Mouse (Mus musculus): ENCODE data around the gene Prkar1b. TPM values are rescaled to one million over a fixed set of nuclear protein-coding genes. Genes with fewer than 3 reads are reported as not detected.

Prkar1b gene
- 25.2 and 25.8 TPM in 2 replicates for polyA plus RNA-seq (2015; fragmentation: Nextera tagmentation; extraction: Ambion mirVana)

DNA sequence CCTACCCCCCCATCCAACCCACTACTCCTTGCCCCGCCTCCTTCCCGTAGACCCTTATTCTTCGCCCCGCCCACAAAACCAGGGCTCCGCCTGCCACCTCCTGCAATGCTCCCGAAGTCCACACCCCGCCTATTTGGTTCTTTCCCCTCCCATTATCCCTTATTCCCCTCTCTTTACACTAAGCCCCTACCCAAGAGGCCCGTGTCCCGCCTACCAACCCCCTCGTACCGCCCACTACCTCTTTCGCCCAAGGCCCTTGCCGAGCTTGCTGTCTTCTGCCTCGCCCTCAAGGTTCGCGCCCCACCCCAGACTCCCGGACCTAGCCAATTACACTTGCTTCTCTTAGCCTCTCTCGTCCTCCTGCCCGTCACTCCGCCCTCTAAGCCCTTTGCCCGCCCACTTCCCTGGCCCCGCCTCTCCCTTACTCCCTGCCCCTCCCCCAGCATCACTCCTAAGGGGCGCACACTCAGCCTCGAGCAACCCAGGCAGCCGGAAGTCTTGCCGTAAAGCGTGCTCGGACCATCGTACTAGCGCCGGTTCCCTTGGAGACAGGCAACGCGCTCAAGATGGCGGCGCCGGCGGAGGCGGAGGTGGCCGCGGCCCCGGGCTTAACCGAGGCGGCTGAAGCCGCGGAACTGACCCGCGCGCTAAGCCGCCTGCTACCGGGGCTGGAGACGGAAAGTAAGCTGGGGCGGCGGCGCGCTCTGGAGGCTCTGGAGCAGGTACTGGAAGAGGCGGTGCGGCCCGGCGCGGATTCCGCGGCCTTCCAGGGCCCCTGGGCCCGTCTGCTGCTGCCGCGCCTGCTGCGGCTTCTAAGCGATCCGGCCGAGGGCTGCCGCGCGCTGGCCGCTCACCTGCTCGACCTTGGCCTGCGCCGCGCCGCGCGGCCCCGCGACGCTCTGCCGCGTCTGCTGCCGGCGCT, at the start of gene Prkar1b, which contains the start of gene Dnaaf5:
Prkar1b (minus strand) TSS at position 321 of the 922 bp plus-strand sequence.
Dnaaf5 (plus strand) TSS at position 543 of the 922 bp plus-strand sequence.
- Histone ChIP-seq H3K27ac (ENCODE audit: low read length) (peak within 1 kb of the TSS; percentile 67), H3K4me3 (replicated peaks; ENCODE audit: low read length) (peak within 1 kb of the TSS; percentile 87), H3K4me2 (ENCODE audit: low read depth, low read length) (peak within 1 kb of the TSS; percentile 83), H3K27me3 (ENCODE audit: control insufficient read depth, insufficient read depth, low read length) (no peaks in the 10 kb centered on the region), H3K9me3 (replicated peaks; ENCODE audit: control insufficient read depth, low read length) (no peaks in the 10 kb centered on the region), H3K9ac (ENCODE audit: low read length) (peak within 1 kb of the TSS; percentile 87), H3K36me3 (ENCODE audit: control insufficient read depth, insufficient read depth, low read length) (0 out of 2 replicates have a peak, but pooled peaks cover 4% of the 10 kb centered on the region), H3K4me1 (ENCODE audit: control insufficient read depth, insufficient read depth, low read length) (peaks cover 15% of the 10 kb centered on the region)
- ATAC-seq (ENCODE audit: insufficient read depth, low FRiP score) = peak; percentile 97
- under 1% methylated on average over 84 of the region's 87 CpGs for WGBS

- no peaks in the 10 kb centered on the region for H3K9me3 ChIP-seq (replicated peaks; ENCODE audit: control insufficient read depth, low read length)
- peak overlapping the region; percentile 78 for H3K4me2 ChIP-seq (ENCODE audit: low read depth, low read length)
- H3K27ac ChIP-seq (ENCODE audit: low read length) = peak overlapping the region; percentile 96
- peak overlapping the region; percentile 94 for H3K4me3 ChIP-seq (replicated peaks; ENCODE audit: low read length)
- WGBS = 39% methylated on average over 2 of the region's 2 CpGs
- H3K4me1 ChIP-seq (ENCODE audit: control insufficient read depth, insufficient read depth, low read length) = peaks cover 36% of the 10 kb centered on the region
- no peaks in the 10 kb centered on the region for H3K27me3 ChIP-seq (ENCODE audit: control insufficient read depth, insufficient read depth, low read length)
- H3K36me3 ChIP-seq (ENCODE audit: control insufficient read depth, insufficient read depth, low read length) = no peaks in the 10 kb centered on the region
- ATAC-seq (ENCODE audit: insufficient read depth, low FRiP score) = no peak
- H3K9ac ChIP-seq (ENCODE audit: low read length) = peak overlapping the region; percentile 79
Measured at GRCm38 (mm10) chr5:139199636-139199994, 49.8 kb upstream of the Prkar1b start.

DNA sequence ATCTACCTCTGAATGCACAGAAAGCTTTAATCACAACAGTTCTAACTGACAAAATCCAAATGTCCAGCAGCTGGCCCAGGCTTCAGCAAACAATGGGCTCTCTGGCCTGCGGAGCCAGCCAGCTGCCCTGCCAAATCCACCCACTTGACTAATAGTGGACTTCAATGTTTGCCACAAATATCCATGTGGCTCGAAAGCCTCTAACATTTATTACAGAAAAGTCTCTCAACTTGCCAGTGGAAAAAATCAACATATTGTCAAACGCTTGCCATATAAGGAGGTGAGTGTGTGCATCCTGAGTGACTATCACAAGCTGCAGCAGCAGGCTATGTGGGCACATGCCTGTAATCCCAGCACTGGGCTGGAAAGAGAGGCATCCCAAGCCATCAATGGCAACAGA, 49.0 kb upstream of the Prkar1b start:
- peaks cover 36% of the 10 kb centered on the region for H3K4me1 ChIP-seq (ENCODE audit: control insufficient read depth, insufficient read depth, low read length)
- WGBS = 61% methylated on average over 3 of the region's 3 CpGs
- no peak overlapping the region for H3K4me3 ChIP-seq (replicated peaks; ENCODE audit: low read length)
- no peaks in the 10 kb centered on the region for H3K36me3 ChIP-seq (ENCODE audit: control insufficient read depth, insufficient read depth, low read length)
- no peak overlapping the region; the same call in 1 of the 2 replicates for H3K27ac ChIP-seq (ENCODE audit: low read length)
- ATAC-seq (ENCODE audit: insufficient read depth, low FRiP score) = no peak
- H3K9me3 ChIP-seq (replicated peaks; ENCODE audit: control insufficient read depth, low read length) = no peaks in the 10 kb centered on the region
- H3K9ac ChIP-seq (ENCODE audit: low read length) = no peak overlapping the region
- no peaks in the 10 kb centered on the region for H3K27me3 ChIP-seq (ENCODE audit: control insufficient read depth, insufficient read depth, low read length)
- H3K4me2 ChIP-seq (ENCODE audit: low read depth, low read length) = no peak overlapping the region

GRCm38 (mm10) chr5:139190958-139191357, 41.2 kb upstream of the Prkar1b start:
- H3K4me1 ChIP-seq (ENCODE audit: control insufficient read depth, insufficient read depth, low read length) = no peaks in the 10 kb centered on the region
- no peak overlapping the region for H3K27ac ChIP-seq (ENCODE audit: low read length)
- 68% methylated on average over 5 of the region's 5 CpGs for WGBS
- no peaks in the 10 kb centered on the region for H3K27me3 ChIP-seq (ENCODE audit: control insufficient read depth, insufficient read depth, low read length)
- no peak overlapping the region for H3K4me2 ChIP-seq (ENCODE audit: low read depth, low read length)
- no peak overlapping the region for H3K4me3 ChIP-seq (replicated peaks; ENCODE audit: low read length)
- no peak overlapping the region for H3K9ac ChIP-seq (ENCODE audit: low read length)
- no peaks in the 10 kb centered on the region for H3K9me3 ChIP-seq (replicated peaks; ENCODE audit: control insufficient read depth, low read length)
- no peaks in the 10 kb centered on the region for H3K36me3 ChIP-seq (ENCODE audit: control insufficient read depth, insufficient read depth, low read length)
- ATAC-seq (ENCODE audit: insufficient read depth, low FRiP score) = no peak

DNA sequence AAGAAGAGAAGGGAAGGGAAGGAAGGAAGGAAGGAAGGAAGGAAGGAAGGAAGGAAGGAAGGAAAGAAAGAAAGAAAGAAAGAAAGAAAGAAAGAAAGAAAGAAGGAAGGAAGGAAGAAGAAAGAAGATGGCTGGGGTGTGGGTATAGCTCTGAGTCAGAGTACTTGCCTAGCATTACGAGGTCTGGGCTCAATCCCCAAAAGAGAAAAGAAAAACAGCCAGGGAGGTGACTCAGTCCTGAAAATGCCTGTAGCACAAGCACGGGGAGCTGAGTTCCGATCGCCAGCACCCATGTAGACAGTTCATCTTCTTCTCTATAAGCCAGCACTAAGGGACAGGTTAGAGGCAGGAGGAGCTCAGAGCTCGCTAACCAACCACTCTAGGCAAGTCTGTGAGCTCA, 39.9 kb upstream of the Prkar1b start:
- no peak overlapping the region for H3K4me2 ChIP-seq (ENCODE audit: low read depth, low read length)
- no peaks in the 10 kb centered on the region for H3K9me3 ChIP-seq (replicated peaks; ENCODE audit: control insufficient read depth, low read length)
- no peak overlapping the region for H3K9ac ChIP-seq (ENCODE audit: low read length)
- no peak for ATAC-seq (ENCODE audit: insufficient read depth, low FRiP score)
- H3K4me1 ChIP-seq (ENCODE audit: control insufficient read depth, insufficient read depth, low read length) = no peaks in the 10 kb centered on the region
- H3K27me3 ChIP-seq (ENCODE audit: control insufficient read depth, insufficient read depth, low read length) = no peaks in the 10 kb centered on the region
- no peak overlapping the region for H3K27ac ChIP-seq (ENCODE audit: low read length)
- H3K36me3 ChIP-seq (ENCODE audit: control insufficient read depth, insufficient read depth, low read length) = no peaks in the 10 kb centered on the region
- no peak overlapping the region for H3K4me3 ChIP-seq (replicated peaks; ENCODE audit: low read length)
- 90% methylated on average over 5 of the region's 5 CpGs for WGBS

DNA sequence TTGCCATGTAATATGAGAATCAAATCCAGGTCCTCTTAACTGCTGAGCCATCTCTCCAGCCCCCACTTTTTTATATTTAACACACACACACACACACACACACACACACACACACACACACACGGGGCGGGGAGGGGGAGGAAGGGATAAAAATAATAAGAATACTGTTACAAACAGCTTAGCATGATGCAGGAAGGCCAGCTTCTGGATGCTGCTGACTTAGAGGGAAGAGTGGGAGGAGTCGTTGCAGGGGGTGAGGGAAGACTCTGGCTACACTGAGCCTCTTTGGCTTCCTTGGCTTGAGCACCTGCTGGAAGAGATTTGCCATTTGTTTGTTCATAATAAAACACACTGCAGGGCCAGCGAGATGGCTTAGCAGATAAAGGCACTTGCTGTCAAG, 35.1 kb upstream of the Prkar1b start:
- Histone ChIP-seq H3K4me2 (ENCODE audit: low read depth, low read length) (no peak overlapping the region), H3K27me3 (ENCODE audit: control insufficient read depth, insufficient read depth, low read length) (no peaks in the 10 kb centered on the region), H3K27ac (ENCODE audit: low read length) (no peak overlapping the region), H3K4me3 (replicated peaks; ENCODE audit: low read length) (no peak overlapping the region), H3K36me3 (ENCODE audit: control insufficient read depth, insufficient read depth, low read length) (peaks cover 7% of the 10 kb centered on the region; the same call in 1 of the 2 replicates), H3K4me1 (ENCODE audit: control insufficient read depth, insufficient read depth, low read length) (no peaks in the 10 kb centered on the region), H3K9me3 (replicated peaks; ENCODE audit: control insufficient read depth, low read length) (no peaks in the 10 kb centered on the region), H3K9ac (ENCODE audit: low read length) (no peak overlapping the region)
- 83% methylated on average over 4 of the region's 4 CpGs for WGBS
- no peak for ATAC-seq (ENCODE audit: insufficient read depth, low FRiP score)

- no peaks in the 10 kb centered on the region for H3K4me1 ChIP-seq (ENCODE audit: control insufficient read depth, insufficient read depth, low read length)
- H3K4me2 ChIP-seq (ENCODE audit: low read depth, low read length) = no peak overlapping the region
- H3K4me3 ChIP-seq (replicated peaks; ENCODE audit: low read length) = no peak overlapping the region
- peaks cover 7% of the 10 kb centered on the region; the same call in 1 of the 2 replicates for H3K36me3 ChIP-seq (ENCODE audit: control insufficient read depth, insufficient read depth, low read length)
- no peak overlapping the region for H3K27ac ChIP-seq (ENCODE audit: low read length)
- H3K27me3 ChIP-seq (ENCODE audit: control insufficient read depth, insufficient read depth, low read length) = no peaks in the 10 kb centered on the region
- no peak overlapping the region for H3K9ac ChIP-seq (ENCODE audit: low read length)
- WGBS = 91% methylated on average over 9 of the region's 9 CpGs
- H3K9me3 ChIP-seq (replicated peaks; ENCODE audit: control insufficient read depth, low read length) = no peaks in the 10 kb centered on the region
- no peak for ATAC-seq (ENCODE audit: insufficient read depth, low FRiP score)
Measured at GRCm38 (mm10) chr5:139183601-139184000, 33.8 kb upstream of the Prkar1b start.

GRCm38 (mm10) chr5:139183131-139183530, 33.3 kb upstream of the Prkar1b start:
- Histone ChIP-seq H3K27me3 (ENCODE audit: control insufficient read depth, insufficient read depth, low read length) (no peaks in the 10 kb centered on the region), H3K9me3 (replicated peaks; ENCODE audit: control insufficient read depth, low read length) (no peaks in the 10 kb centered on the region), H3K4me1 (ENCODE audit: control insufficient read depth, insufficient read depth, low read length) (no peaks in the 10 kb centered on the region), H3K36me3 (ENCODE audit: control insufficient read depth, insufficient read depth, low read length) (peaks cover 7% of the 10 kb centered on the region; the same call in 1 of the 2 replicates), H3K27ac (ENCODE audit: low read length) (no peak overlapping the region), H3K4me2 (ENCODE audit: low read depth, low read length) (no peak overlapping the region), H3K4me3 (replicated peaks; ENCODE audit: low read length) (no peak overlapping the region), H3K9ac (ENCODE audit: low read length) (no peak overlapping the region)
- 81% methylated on average over 2 of the region's 2 CpGs for WGBS
- no peak for ATAC-seq (ENCODE audit: insufficient read depth, low FRiP score)

- ATAC-seq (ENCODE audit: insufficient read depth, low FRiP score) = peak; percentile 77
- H3K27ac ChIP-seq (ENCODE audit: low read length) = no peak overlapping the region
- no peak overlapping the region for H3K4me2 ChIP-seq (ENCODE audit: low read depth, low read length)
- WGBS = 25% methylated on average over 11 of the region's 11 CpGs
- H3K27me3 ChIP-seq (ENCODE audit: control insufficient read depth, insufficient read depth, low read length) = no peaks in the 10 kb centered on the region
- H3K9ac ChIP-seq (ENCODE audit: low read length) = no peak overlapping the region
- H3K36me3 ChIP-seq (ENCODE audit: control insufficient read depth, insufficient read depth, low read length) = peaks cover 7% of the 10 kb centered on the region; the same call in 1 of the 2 replicates
- H3K4me1 ChIP-seq (ENCODE audit: control insufficient read depth, insufficient read depth, low read length) = peaks cover 2% of the 10 kb centered on the region; the same call in 1 of the 2 replicates
- no peaks in the 10 kb centered on the region for H3K9me3 ChIP-seq (replicated peaks; ENCODE audit: control insufficient read depth, low read length)
- H3K4me3 ChIP-seq (replicated peaks; ENCODE audit: low read length) = no peak overlapping the region
Measured at GRCm38 (mm10) chr5:139178895-139179631, 29.3 kb upstream of the Prkar1b start.
